Mouse (Mus musculus): Measurements from ENCODE around the gene Cntn5.
A peak's percentile ranks its signal among the peaks of the same experiment; 100 is the strongest.

Cntn5 gene

GRCm38 (mm10) chr9:10904616-10905363 is at the start of gene Cntn5:
TSS of gene Cntn5 (minus strand) at chr9:10904775.
- peak; percentile 27 to 78 for DNase-seq (ENCODE audit: low spot score in 2 of 2)

- DNase-seq (ENCODE audit: low spot score in 2 of 2), result no peak
These were observed 45.9 kb upstream of the Cntn5 start for GRCm38 (mm10) chr9:10950470-10950869.

- DNase-seq (ENCODE audit: low spot score in 2 of 2), result peak in 1 of 2 experiments; percentile 79
These were observed 5.0 kb upstream of the Cntn5 start for GRCm38 (mm10) chr9:10909573-10909972.

- no peak for DNase-seq (ENCODE audit: low spot score in 2 of 2)
These were observed 1.1 kb upstream of the Cntn5 start for GRCm38 (mm10) chr9:10905696-10906095.

GRCm38 (mm10) chr9:10879758-10880157 is 24.8 kb downstream of the Cntn5 start:
- no peak for DNase-seq (ENCODE audit: low spot score in 2 of 2)

GRCm38 (mm10) chr9:10873881-10874280 is 30.7 kb downstream of the Cntn5 start:
- DNase-seq (ENCODE audit: low spot score in 2 of 2), result no peak

GRCm38 (mm10) chr9:10856204-10856892 is 48.2 kb downstream of the Cntn5 start:
- no peak for DNase-seq (ENCODE audit: low spot score in 2 of 2)

GRCm38 (mm10) chr9:10816711-10817110 is 87.9 kb downstream of the Cntn5 start:
- DNase-seq (ENCODE audit: low spot score in 2 of 2), result no peak

GRCm38 (mm10) chr9:10797158-10797557 is 107.4 kb downstream of the Cntn5 start:
- DNase-seq (ENCODE audit: low spot score in 2 of 2), result no peak

GRCm38 (mm10) chr9:10795102-10795501 is 109.5 kb downstream of the Cntn5 start:
- no peak for DNase-seq (ENCODE audit: low spot score in 2 of 2)

GRCm38 (mm10) chr9:10731878-10732277 is 172.7 kb downstream of the Cntn5 start:
- no peak for DNase-seq (ENCODE audit: low spot score in 2 of 2)

- no peak for DNase-seq (ENCODE audit: low spot score in 2 of 2)
These were observed 180.4 kb downstream of the Cntn5 start for GRCm38 (mm10) chr9:10724191-10724590.

GRCm38 (mm10) chr9:10722121-10722520 is 182.5 kb downstream of the Cntn5 start:
- DNase-seq (ENCODE audit: low spot score in 2 of 2), result no peak

- DNase-seq (ENCODE audit: low spot score in 2 of 2), result no peak
These were observed 185.6 kb downstream of the Cntn5 start for GRCm38 (mm10) chr9:10718986-10719385.

- DNase-seq (ENCODE audit: low spot score in 2 of 2), result no peak
These were observed 190.9 kb downstream of the Cntn5 start for GRCm38 (mm10) chr9:10713641-10714040.

GRCm38 (mm10) chr9:10681646-10682045 is 222.9 kb downstream of the Cntn5 start:
- DNase-seq (ENCODE audit: low spot score in 2 of 2), result no peak

- DNase-seq (ENCODE audit: low spot score in 2 of 2), result no peak
These were observed 223.4 kb downstream of the Cntn5 start for GRCm38 (mm10) chr9:10681181-10681580.

GRCm38 (mm10) chr9:10668676-10669075 is 235.9 kb downstream of the Cntn5 start:
- DNase-seq (ENCODE audit: low spot score in 2 of 2), result no peak

- DNase-seq (ENCODE audit: low spot score in 2 of 2), result no peak
These were observed 237.1 kb downstream of the Cntn5 start for GRCm38 (mm10) chr9:10667438-10667837.

- DNase-seq (ENCODE audit: low spot score in 2 of 2), result peak in 1 of 2 experiments; percentile 30
These were observed 238.8 kb downstream of the Cntn5 start for GRCm38 (mm10) chr9:10665756-10666155.

GRCm38 (mm10) chr9:10663101-10663500 is 241.5 kb downstream of the Cntn5 start:
- DNase-seq (ENCODE audit: low spot score in 2 of 2), result peak in 1 of 2 experiments; percentile 53

GRCm38 (mm10) chr9:10659478-10659877 is 245.1 kb downstream of the Cntn5 start:
- no peak for DNase-seq (ENCODE audit: low spot score in 2 of 2)

GRCm38 (mm10) chr9:10658086-10658485 is 246.5 kb downstream of the Cntn5 start:
- no peak for DNase-seq (ENCODE audit: low spot score in 2 of 2)
